Mouse (Mus musculus): Measurements from ENCODE around the gene Hoxc10.

The Hoxc10 gene

GRCm38 (mm10) chr15:102966776-102967311, at the start of gene Hoxc10:
Gene Hoxc10, plus strand, starts transcription at chr15:102966796.
- no peak for DNase-seq (ENCODE audit: low read depth in 2 of 2, low spot score in 2 of 2)

GRCm38 (mm10) chr15:102917972-102918572, 48.5 kb upstream of the Hoxc10 start:
- no peak for DNase-seq (ENCODE audit: low read depth in 2 of 2, low spot score in 2 of 2)

- no peak for DNase-seq (ENCODE audit: low read depth in 2 of 2, low spot score in 2 of 2)
Observed at GRCm38 (mm10) chr15:102918611-102919265, 47.9 kb upstream of the Hoxc10 start.

GRCm38 (mm10) chr15:102919336-102920180, 47.0 kb upstream of the Hoxc10 start:
- no peak for DNase-seq (ENCODE audit: low read depth in 2 of 2, low spot score in 2 of 2)

GRCm38 (mm10) chr15:102920619-102921018, 46.0 kb upstream of the Hoxc10 start:
- no peak for DNase-seq (ENCODE audit: low read depth in 2 of 2, low spot score in 2 of 2)

- no peak for DNase-seq (ENCODE audit: low read depth in 2 of 2, low spot score in 2 of 2)
Observed at GRCm38 (mm10) chr15:102921053-102922011, 45.3 kb upstream of the Hoxc10 start, which contains the start of gene Hoxc13. Gene Hoxc13, plus strand, starts transcription at chr15:102921103.

GRCm38 (mm10) chr15:102922012-102922362, 44.6 kb upstream of the Hoxc10 start:
- no peak for DNase-seq (ENCODE audit: low read depth in 2 of 2, low spot score in 2 of 2)

- DNase-seq (ENCODE audit: low read depth in 2 of 2, low spot score in 2 of 2) = no peak
Observed at GRCm38 (mm10) chr15:102922636-102923500, 43.7 kb upstream of the Hoxc10 start.

- no peak for DNase-seq (ENCODE audit: low read depth in 2 of 2, low spot score in 2 of 2)
Observed at GRCm38 (mm10) chr15:102927032-102927645, 39.5 kb upstream of the Hoxc10 start.

GRCm38 (mm10) chr15:102931706-102932358, 34.8 kb upstream of the Hoxc10 start:
- DNase-seq (ENCODE audit: low read depth in 2 of 2, low spot score in 2 of 2) = no peak

- DNase-seq (ENCODE audit: low read depth in 2 of 2, low spot score in 2 of 2) = no peak
Observed at GRCm38 (mm10) chr15:102934438-102934837, 32.2 kb upstream of the Hoxc10 start.

- DNase-seq (ENCODE audit: low read depth in 2 of 2, low spot score in 2 of 2) = no peak
Observed at GRCm38 (mm10) chr15:102934897-102935296, 31.7 kb upstream of the Hoxc10 start.

GRCm38 (mm10) chr15:102936279-102936972, 30.2 kb upstream of the Hoxc10 start, which contains the start of gene Hoxc12:
Gene Hoxc12, plus strand, starts transcription at chr15:102936757.
- no peak for DNase-seq (ENCODE audit: low read depth in 2 of 2, low spot score in 2 of 2)

GRCm38 (mm10) chr15:102937036-102937666, 29.4 kb upstream of the Hoxc10 start:
- no peak for DNase-seq (ENCODE audit: low read depth in 2 of 2, low spot score in 2 of 2)

- no peak for DNase-seq (ENCODE audit: low read depth in 2 of 2, low spot score in 2 of 2)
Observed at GRCm38 (mm10) chr15:102939256-102940155, 27.1 kb upstream of the Hoxc10 start.

- DNase-seq (ENCODE audit: low read depth in 2 of 2, low spot score in 2 of 2) = no peak
Observed at GRCm38 (mm10) chr15:102942739-102943467, 23.7 kb upstream of the Hoxc10 start.
